Mouse (Mus musculus): ENCODE results near the gene Kl.

GRCm38 (mm10) chr5:150949131-150949530, 3.3 kb upstream of the Kl start:
- no peak for TF ChIP-seq CTCF (conservative IDR thresholded peaks at IDR 0.05; ENCODE audit: insufficient read depth, insufficient read length, low read depth, low read length)
- no peak for TF ChIP-seq POLR2A (IDR thresholded peaks at IDR 0.05; ENCODE audit: low read depth, low read length)

Measured in kidney, adult 2 months (tissue).